Mouse (Mus musculus) hindbrain, embryonic 11.5 days (tissue): ENCODE measurements at regions not wholly inside any gene's neighbourhood (a gene's known extent, or its start where the extent isn't known, plus 50 kb on each side); places are given as distances from the start of the nearest gene placed in this dataset.

Experiments
- ATAC-seq: fragments of 200-750 bp; cut with Nextera tagmentation; 2 replicates; pipeline ENCODE4 v1.8.0; 2017; ENCODE audit warnings: mild to moderate bottlenecking, moderate TSS enrichment, moderate library complexity; ENCODE audit not compliant: low FRiP score
- DNase-seq: peaks from one replicate; pipeline ENCODE4 v3.0.0-alpha.2; 2015; ENCODE audit warnings: low spot score
- H3K27ac ChIP-seq: fragments of 300-500 bp; sonication (generic); 2 replicates; pipeline ENCODE4 v1.5.1; 2014; ENCODE audit warnings: mild to moderate bottlenecking, low read depth, low read length
- H3K27me3 ChIP-seq: fragments of 300-500 bp; sonication (generic); 2 replicates; pipeline ENCODE4 v1.6.1; 2014; ENCODE audit warnings: mild to moderate bottlenecking, low read length, moderate library complexity, mixed read lengths; ENCODE audit not compliant: control insufficient read depth, insufficient read depth
- H3K36me3 ChIP-seq: fragments of 300-500 bp; sonication (generic); 2 replicates; pipeline ENCODE4 v1.6.1; 2014; ENCODE audit warnings: mild to moderate bottlenecking, low read length, moderate library complexity, mixed read lengths; ENCODE audit not compliant: control insufficient read depth, insufficient read depth
- H3K4me1 ChIP-seq: fragments of 300-500 bp; sonication (generic); replicated peaks from 2 replicates; pipeline ENCODE4 v1.6.1; 2014; ENCODE audit warnings: low read length, mixed read lengths; ENCODE audit not compliant: control insufficient read depth, insufficient read depth
- H3K4me2 ChIP-seq: fragments of 300-500 bp; sonication (generic); replicated peaks from 2 replicates; pipeline ENCODE4 v1.6.1; 2014; ENCODE audit warnings: mild to moderate bottlenecking, low read depth, low read length
- H3K4me3 ChIP-seq: fragments of 300-500 bp; sonication (generic); 2 replicates; pipeline ENCODE4 v1.5.1; 2014; ENCODE audit warnings: low read depth, low read length
- H3K9ac ChIP-seq: fragments of 300-500 bp; sonication (generic); 2 replicates; pipeline ENCODE4 v1.6.1; 2014; ENCODE audit warnings: low read depth, low read length
- H3K9me3 ChIP-seq: fragments of 300-500 bp; sonication (generic); 2 replicates; pipeline ENCODE4 v1.6.1; 2016; ENCODE audit warnings: low read length; ENCODE audit not compliant: control insufficient read depth
- WGBS: fragments of 180-500 bp; shearing (Covaris S2); extraction: QIAGEN DNeasy Blood & Tissue Kit; methylation state at CpG from one replicate; pipeline ENCODE4 v1.1.7; 2014; 5-methylcytosine and 5-hydroxymethylcytosine counted together

DNA sequence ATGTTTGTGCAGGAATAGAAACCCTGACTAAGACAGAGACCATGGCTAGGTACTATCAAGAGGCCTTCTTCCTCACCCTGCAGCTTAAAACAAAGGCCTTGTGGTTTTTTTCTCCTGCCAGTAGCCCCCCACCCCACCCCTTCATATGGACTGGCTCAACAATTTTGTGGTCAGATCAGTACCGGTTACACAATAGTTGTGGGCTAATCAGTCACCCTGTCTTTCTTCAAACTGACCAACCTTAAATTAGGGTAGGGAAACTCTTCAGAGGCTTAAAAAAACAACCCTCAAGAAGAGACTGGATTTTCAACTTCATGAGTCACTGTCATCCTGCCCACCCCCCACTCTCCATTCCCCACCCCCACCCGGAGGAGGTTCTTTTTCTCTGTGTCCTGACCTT lies 58.6 kb upstream of the Usp27x start:
- no peaks in the 10 kb centered on the region for H3K9me3 ChIP-seq
- no peak overlapping the region for H3K9ac ChIP-seq
- H3K4me2 ChIP-seq, result no peak overlapping the region
- H3K4me1 ChIP-seq, result no peaks in the 10 kb centered on the region
- no peak overlapping the region for H3K27ac ChIP-seq
- 53% methylated on average over 2 of the region's 2 CpGs for whole genome bisulfite sequencing
- ATAC-seq (no peak), DNase-seq (no peak)
- no peak overlapping the region for H3K4me3 ChIP-seq
- H3K27me3 ChIP-seq, result no peaks in the 10 kb centered on the region
- no peaks in the 10 kb centered on the region for H3K36me3 ChIP-seq

GRCm38 (mm10) chrX:7430456-7430855 lies 54.8 kb upstream of the Usp27x start:
- Histone ChIP-seq H3K4me1 (no peaks in the 10 kb centered on the region), H3K27me3 (no peaks in the 10 kb centered on the region), H3K4me3 (no peak overlapping the region), H3K9me3 (no peaks in the 10 kb centered on the region), H3K27ac (no peak overlapping the region), H3K9ac (no peak overlapping the region), H3K36me3 (no peaks in the 10 kb centered on the region), H3K4me2 (no peak overlapping the region)
- no peak for ATAC-seq
- WGBS, result 94% methylated on average over 1 of the region's 1 CpGs
- DNase-seq, result no peak

DNA sequence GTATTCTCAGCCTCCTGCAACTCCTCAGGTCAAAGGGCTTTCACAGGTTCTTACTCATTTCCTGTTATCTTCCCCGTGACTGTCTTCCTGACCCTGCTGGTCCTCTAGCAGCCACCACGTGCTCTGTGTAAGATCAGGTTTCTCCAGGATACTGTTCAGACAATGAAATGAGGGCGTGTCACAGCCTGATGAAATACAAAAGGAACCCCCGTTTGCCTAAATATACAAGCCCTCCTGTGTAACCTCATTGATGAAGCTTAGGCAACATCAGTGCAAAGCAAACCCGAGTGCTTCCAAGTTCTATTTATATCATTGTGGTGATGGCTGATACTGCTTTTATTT lies 53.9 kb upstream of the Usp27x start:
- H3K4me2 ChIP-seq, result no peak overlapping the region
- no peaks in the 10 kb centered on the region for H3K27me3 ChIP-seq
- ATAC-seq (no peak), DNase-seq (no peak)
- H3K9ac ChIP-seq, result no peak overlapping the region
- H3K4me1 ChIP-seq, result no peaks in the 10 kb centered on the region
- H3K4me3 ChIP-seq, result no peak overlapping the region
- no peaks in the 10 kb centered on the region for H3K9me3 ChIP-seq
- 13% methylated on average over 5 of the region's 5 CpGs for WGBS
- no peaks in the 10 kb centered on the region for H3K36me3 ChIP-seq
- no peak overlapping the region for H3K27ac ChIP-seq

- Histone ChIP-seq H3K4me2 (no peak overlapping the region), H3K27me3 (no peaks in the 10 kb centered on the region), H3K27ac (no peak overlapping the region), H3K4me3 (no peak overlapping the region), H3K9ac (no peak overlapping the region), H3K36me3 (no peaks in the 10 kb centered on the region), H3K4me1 (no peaks in the 10 kb centered on the region), H3K9me3 (no peaks in the 10 kb centered on the region)
- peak; percentile 19; the same call in 1 of the 2 replicates for ATAC-seq
- 53% methylated on average over 20 of the region's 20 CpGs for WGBS
- peak; percentile 24 for DNase-seq
Measured at GRCm38 (mm10) chrX:7428621-7429523, 53.2 kb upstream of the Usp27x start.
